Mouse (Mus musculus): ENCODE data around the gene Il1rapl2. TPM values are rescaled to one million over a fixed set of nuclear protein-coding genes. Genes with fewer than 3 reads are reported as not detected.
"Not testable (repeated sequence)": the region's sequence is repeated elsewhere in the genome, so short reads cannot be mapped to it uniquely, and the experiment has no call there.

Gene Il1rapl2
- polyA plus RNA-seq, 1 experiment from 2014 or later, result 0.20 TPM

- H3K4me3 ChIP-seq; H3K36me3 ChIP-seq (replicated peaks); H3K4me1 ChIP-seq; H3K27me3 ChIP-seq (replicated peaks; ENCODE audit: low read depth, poor library complexity, severe bottlenecking); DNase-seq (ENCODE audit: low spot score); H3K9me3 ChIP-seq; H3K27ac ChIP-seq (replicated peaks): not testable (repeated sequence)
- 73% methylated on average over 1 of the region's 1 CpGs for WGBS
Observed at GRCm38 (mm10) chrX:138348736-138349135, 778.3 kb downstream of the Il1rapl2 start.

GRCm38 (mm10) chrX:138433794-138434193 lies 863.4 kb downstream of the Il1rapl2 start:
- WGBS, result 77% methylated on average over 2 of the region's 2 CpGs
- peaks cover 9% of the 10 kb centered on the region; the same call in 1 of the 2 replicates for H3K27me3 ChIP-seq (replicated peaks; ENCODE audit: low read depth, poor library complexity, severe bottlenecking)
- H3K4me3 ChIP-seq, result no peak overlapping the region
- no peak for DNase-seq (ENCODE audit: low spot score)
- no peak overlapping the region for H3K27ac ChIP-seq (replicated peaks)
- no peaks in the 10 kb centered on the region for H3K36me3 ChIP-seq (replicated peaks)
- no peaks in the 10 kb centered on the region for H3K9me3 ChIP-seq
- H3K4me1 ChIP-seq, result no peaks in the 10 kb centered on the region

- Histone ChIP-seq H3K27me3 (replicated peaks; ENCODE audit: low read depth, poor library complexity, severe bottlenecking) (peaks cover 9% of the 10 kb centered on the region), H3K9me3 (no peaks in the 10 kb centered on the region), H3K36me3 (replicated peaks) (no peaks in the 10 kb centered on the region), H3K27ac (replicated peaks) (no peak overlapping the region), H3K4me3 (no peak overlapping the region), H3K4me1 (no peaks in the 10 kb centered on the region)
- DNase-seq (ENCODE audit: low spot score), result no peak
- WGBS, result 76% methylated on average over 3 of the region's 3 CpGs
Observed at GRCm38 (mm10) chrX:138437939-138438338, 867.5 kb downstream of the Il1rapl2 start.

- Histone ChIP-seq H3K9me3 (no peaks in the 10 kb centered on the region), H3K27me3 (replicated peaks; ENCODE audit: low read depth, poor library complexity, severe bottlenecking) (peaks cover 8% of the 10 kb centered on the region; the same call in 1 of the 2 replicates), H3K4me1 (no peaks in the 10 kb centered on the region), H3K27ac (replicated peaks) (no peak overlapping the region), H3K4me3 (no peak overlapping the region), H3K36me3 (replicated peaks) (no peaks in the 10 kb centered on the region)
- no peak for DNase-seq (ENCODE audit: low spot score)
- 81% methylated on average over 2 of the region's 2 CpGs for WGBS
Observed at GRCm38 (mm10) chrX:138449856-138450255, 879.4 kb downstream of the Il1rapl2 start.

GRCm38 (mm10) chrX:138478488-138478887 lies 908.1 kb downstream of the Il1rapl2 start:
- Histone ChIP-seq H3K9me3 (no peaks in the 10 kb centered on the region), H3K4me1 (no peaks in the 10 kb centered on the region), H3K36me3 (replicated peaks) (no peaks in the 10 kb centered on the region), H3K4me3 (no peak overlapping the region), H3K27ac (replicated peaks) (no peak overlapping the region), H3K27me3 (replicated peaks; ENCODE audit: low read depth, poor library complexity, severe bottlenecking) (peaks cover 13% of the 10 kb centered on the region)
- WGBS, result 85% methylated on average over 3 of the region's 3 CpGs
- no peak for DNase-seq (ENCODE audit: low spot score)

- no peak for DNase-seq (ENCODE audit: low spot score)
- no peaks in the 10 kb centered on the region for H3K36me3 ChIP-seq (replicated peaks)
- no peaks in the 10 kb centered on the region for H3K4me1 ChIP-seq
- H3K27ac ChIP-seq (replicated peaks), result no peak overlapping the region
- H3K27me3 ChIP-seq (replicated peaks; ENCODE audit: low read depth, poor library complexity, severe bottlenecking), result no peaks in the 10 kb centered on the region
- 93% methylated on average over 1 of the region's 1 CpGs for WGBS
- H3K4me3 ChIP-seq, result no peak overlapping the region
- no peaks in the 10 kb centered on the region for H3K9me3 ChIP-seq
Observed at GRCm38 (mm10) chrX:138500510-138500909, 930.1 kb downstream of the Il1rapl2 start.

- DNase-seq (ENCODE audit: low spot score), result no peak
- Histone ChIP-seq H3K27me3 (replicated peaks; ENCODE audit: low read depth, poor library complexity, severe bottlenecking) (no peaks in the 10 kb centered on the region), H3K4me3 (no peak overlapping the region), H3K36me3 (replicated peaks) (no peaks in the 10 kb centered on the region), H3K27ac (replicated peaks) (no peak overlapping the region), H3K4me1 (no peaks in the 10 kb centered on the region), H3K9me3 (no peaks in the 10 kb centered on the region)
- 71% methylated on average over 3 of the region's 3 CpGs for WGBS
Observed at GRCm38 (mm10) chrX:138505049-138505448, 934.6 kb downstream of the Il1rapl2 start.

GRCm38 (mm10) chrX:138620106-138620505 lies 1049.7 kb downstream of the Il1rapl2 start:
- WGBS, result 79% methylated on average over 3 of the region's 3 CpGs
- DNase-seq (ENCODE audit: low spot score), result no peak

GRCm38 (mm10) chrX:138625311-138625710 lies 1054.9 kb downstream of the Il1rapl2 start:
- Histone ChIP-seq H3K9me3 (no peaks in the 10 kb centered on the region), H3K27me3 (replicated peaks; ENCODE audit: low read depth, poor library complexity, severe bottlenecking) (no peaks in the 10 kb centered on the region; the same call in 1 of the 2 replicates), H3K4me1 (no peaks in the 10 kb centered on the region), H3K36me3 (replicated peaks) (no peaks in the 10 kb centered on the region), H3K4me3 (no peak overlapping the region), H3K27ac (replicated peaks) (no peak overlapping the region)
- no peak for DNase-seq (ENCODE audit: low spot score)

More at GRCm38 (mm10) chrX:138620106-138620505, 1049.7 kb downstream of the Il1rapl2 start:
- no peaks in the 10 kb centered on the region for H3K4me1 ChIP-seq
- H3K4me3 ChIP-seq, result no peak overlapping the region
- no peaks in the 10 kb centered on the region for H3K36me3 ChIP-seq (replicated peaks)
- H3K27ac ChIP-seq (replicated peaks), result no peak overlapping the region
- H3K9me3 ChIP-seq, result no peaks in the 10 kb centered on the region
- H3K27me3 ChIP-seq (replicated peaks; ENCODE audit: low read depth, poor library complexity, severe bottlenecking), result peaks cover 14% of the 10 kb centered on the region

- 38% methylated on average over 1 of the region's 1 CpGs for WGBS
- Histone ChIP-seq H3K27ac (replicated peaks) (no peak overlapping the region), H3K27me3 (replicated peaks; ENCODE audit: low read depth, poor library complexity, severe bottlenecking) (peaks cover 42% of the 10 kb centered on the region)
Observed at GRCm38 (mm10) chrX:138722372-138722771, 1152.0 kb downstream of the Il1rapl2 start.

GRCm38 (mm10) chrX:138800958-138801357 lies 1230.5 kb downstream of the Il1rapl2 start:
- Histone ChIP-seq H3K27ac (replicated peaks) (no peak overlapping the region), H3K36me3 (replicated peaks) (no peaks in the 10 kb centered on the region), H3K4me3 (no peak overlapping the region), H3K27me3 (replicated peaks; ENCODE audit: low read depth, poor library complexity, severe bottlenecking) (peaks cover 23% of the 10 kb centered on the region), H3K4me1 (no peaks in the 10 kb centered on the region), H3K9me3 (no peaks in the 10 kb centered on the region)
- 66% methylated on average over 3 of the region's 3 CpGs for WGBS
- no peak for DNase-seq (ENCODE audit: low spot score)

More at GRCm38 (mm10) chrX:138722372-138722771, 1152.0 kb downstream of the Il1rapl2 start:
- Histone ChIP-seq H3K36me3 (replicated peaks) (no peaks in the 10 kb centered on the region), H3K9me3 (no peaks in the 10 kb centered on the region), H3K4me1 (no peaks in the 10 kb centered on the region), H3K4me3 (no peak overlapping the region)
- no peak for DNase-seq (ENCODE audit: low spot score)

- DNase-seq (ENCODE audit: low spot score), result no peak
- H3K36me3 ChIP-seq (replicated peaks), result no peaks in the 10 kb centered on the region
Observed at GRCm38 (mm10) chrX:138831876-138832275, 1261.5 kb downstream of the Il1rapl2 start.

GRCm38 (mm10) chrX:138833894-138834293 lies 1263.5 kb downstream of the Il1rapl2 start:
- H3K36me3 ChIP-seq (replicated peaks), result no peaks in the 10 kb centered on the region
- DNase-seq (ENCODE audit: low spot score), result no peak
- H3K27ac ChIP-seq (replicated peaks), result no peak overlapping the region
- H3K9me3 ChIP-seq, result no peaks in the 10 kb centered on the region
- H3K4me3 ChIP-seq, result no peak overlapping the region
- H3K27me3 ChIP-seq (replicated peaks; ENCODE audit: low read depth, poor library complexity, severe bottlenecking), result peaks cover 31% of the 10 kb centered on the region
- no peaks in the 10 kb centered on the region for H3K4me1 ChIP-seq
- WGBS, result 77% methylated on average over 2 of the region's 2 CpGs

More at GRCm38 (mm10) chrX:138831876-138832275, 1261.5 kb downstream of the Il1rapl2 start:
- Histone ChIP-seq H3K9me3 (no peaks in the 10 kb centered on the region), H3K27ac (replicated peaks) (no peak overlapping the region), H3K4me3 (no peak overlapping the region), H3K4me1 (no peaks in the 10 kb centered on the region), H3K27me3 (replicated peaks; ENCODE audit: low read depth, poor library complexity, severe bottlenecking) (peaks cover 14% of the 10 kb centered on the region)

GRCm38 (mm10) chrX:138838381-138838780 lies 1268.0 kb downstream of the Il1rapl2 start:
- DNase-seq (ENCODE audit: low spot score), result no peak
- WGBS, result 85% methylated on average over 3 of the region's 3 CpGs

More at GRCm38 (mm10) chrX:138838381-138838780, 1268.0 kb downstream of the Il1rapl2 start:
- Histone ChIP-seq H3K27ac (replicated peaks) (no peak overlapping the region), H3K4me3 (no peak overlapping the region), H3K4me1 (no peaks in the 10 kb centered on the region), H3K27me3 (replicated peaks; ENCODE audit: low read depth, poor library complexity, severe bottlenecking) (peaks cover 38% of the 10 kb centered on the region), H3K36me3 (replicated peaks) (no peaks in the 10 kb centered on the region), H3K9me3 (no peaks in the 10 kb centered on the region)

Measured in embryonic facial prominence, embryonic 10.5 days (tissue).